Mouse (Mus musculus) testis, adult 2 months (tissue): ENCODE results near the gene Wdr18. TPM values are rescaled to one million over a fixed set of nuclear protein-coding genes. Genes with fewer than 3 reads are reported as not detected.

Experiments
- H3K27ac ChIP-seq: fragments of 200-500 bp; 2 replicates; pipeline ENCODE4 v1.5.1; 2012; ENCODE audit warnings: low read depth, low read length; ENCODE audit not compliant: control insufficient read depth, insufficient read depth
- H3K27me3 ChIP-seq: fragments of 200-500 bp; 2 replicates; pipeline ENCODE4 v1.6.1; 2012; ENCODE audit warnings: mild to moderate bottlenecking, low read length, moderate library complexity; ENCODE audit not compliant: control insufficient read depth, insufficient read depth
- H3K36me3 ChIP-seq: fragments of 200-500 bp; 2 replicates; pipeline ENCODE4 v1.6.1; 2012; ENCODE audit warnings: mild to moderate bottlenecking, low read length; ENCODE audit not compliant: control insufficient read depth, insufficient read depth
- H3K4me1 ChIP-seq: fragments of 200-500 bp; 2 replicates; pipeline ENCODE4 v1.6.1; 2012; ENCODE audit warnings: low read length; ENCODE audit not compliant: control insufficient read depth, insufficient read depth
- H3K4me3 ChIP-seq: fragments of 200-500 bp; 2 replicates; pipeline ENCODE4 v1.5.1; 2012; ENCODE audit warnings: low read depth, mild to moderate bottlenecking, low read length, moderate library complexity, mixed read lengths; ENCODE audit not compliant: control insufficient read depth
- CTCF ChIP-seq: fragments of 200-500 bp; IDR thresholded peaks from 2 replicates; pipeline ENCODE4 v1.5.1; 2012; ENCODE audit warnings: low read depth, mild to moderate bottlenecking, inconsistent platforms, low read length, moderate library complexity; ENCODE audit not compliant: control insufficient read depth, insufficient read depth, insufficient replicate concordance
- POLR2A ChIP-seq: fragments of 200-500 bp; IDR thresholded peaks from 2 replicates; pipeline ENCODE4 v1.6.1; 2012; ENCODE audit warnings: low read depth, mild to moderate bottlenecking, inconsistent platforms, low read length, moderate library complexity; ENCODE audit not compliant: control insufficient read depth
- polyA plus RNA-seq: library from polyadenylated mRNA; depleted of rRNA; stranded (reverse); fragments of >200 nt; gene quantifications from 2 replicates; pipeline ENCODE4 v1.2.3, GENCODE M21; 2012

Wdr18 gene
- polyA plus RNA-seq, 1 experiment = 36.5 TPM

GRCm38 (mm10) chr10:79916808-79917531, 43.0 kb upstream of the Wdr18 start, which contains the start of gene Kiss1r:
Kiss1r (plus strand) TSS chr10:79916971.
- H3K27me3 ChIP-seq = no peaks in the 10 kb centered on the region
- peaks cover 26% of the 10 kb centered on the region for H3K4me1 ChIP-seq
- TF ChIP-seq CTCF (no peak), POLR2A (peak; percentile 66)
- H3K36me3 ChIP-seq = no peaks in the 10 kb centered on the region
- H3K4me3 ChIP-seq = peak within 1 kb of the TSS; percentile 84
- H3K27ac ChIP-seq = no peak within 1 kb of the TSS; the same call in 1 of the 2 replicates

- H3K27ac ChIP-seq = no peak overlapping the region
- peaks cover 26% of the 10 kb centered on the region for H3K4me1 ChIP-seq
- no peaks in the 10 kb centered on the region for H3K36me3 ChIP-seq
- H3K4me3 ChIP-seq = no peak overlapping the region
- H3K27me3 ChIP-seq = no peaks in the 10 kb centered on the region
- no peak for TF ChIP-seq CTCF
- TF ChIP-seq POLR2A = no peak
These were observed 42.3 kb upstream of the Wdr18 start for GRCm38 (mm10) chr10:79917532-79918100.

GRCm38 (mm10) chr10:79918231-79919078, 41.5 kb upstream of the Wdr18 start:
- TF ChIP-seq CTCF = no peak
- Histone ChIP-seq H3K4me3 (no peak overlapping the region), H3K4me1 (peaks cover 26% of the 10 kb centered on the region), H3K27ac (no peak overlapping the region), H3K27me3 (no peaks in the 10 kb centered on the region), H3K36me3 (no peaks in the 10 kb centered on the region)

GRCm38 (mm10) chr10:79919251-79919849, 40.6 kb upstream of the Wdr18 start:
- no peak overlapping the region for H3K4me3 ChIP-seq
- no peak overlapping the region for H3K27ac ChIP-seq
- no peaks in the 10 kb centered on the region for H3K27me3 ChIP-seq
- peaks cover 26% of the 10 kb centered on the region for H3K4me1 ChIP-seq
- H3K36me3 ChIP-seq = no peaks in the 10 kb centered on the region
- TF ChIP-seq CTCF = no peak
- no peak for TF ChIP-seq POLR2A

- no peak for TF ChIP-seq POLR2A
- no peak for TF ChIP-seq CTCF
- peaks cover 30% of the 10 kb centered on the region for H3K4me1 ChIP-seq
- no peak overlapping the region for H3K27ac ChIP-seq
- H3K27me3 ChIP-seq = no peaks in the 10 kb centered on the region
- H3K36me3 ChIP-seq = no peaks in the 10 kb centered on the region
- H3K4me3 ChIP-seq = no peak overlapping the region
These were observed 39.7 kb upstream of the Wdr18 start for GRCm38 (mm10) chr10:79920056-79920890.

GRCm38 (mm10) chr10:79920958-79921535, 38.9 kb upstream of the Wdr18 start, which contains the start of gene R3hdm4:
R3hdm4 (minus strand) TSS chr10:79921208.
- no peak within 1 kb of the TSS for H3K27ac ChIP-seq
- H3K27me3 ChIP-seq = no peaks in the 10 kb centered on the region
- TF ChIP-seq POLR2A (no peak), CTCF (no peak)

More at GRCm38 (mm10) chr10:79920958-79921535, 38.9 kb upstream of the Wdr18 start, which contains the start of gene R3hdm4:
- no peaks in the 10 kb centered on the region for H3K36me3 ChIP-seq
- H3K4me3 ChIP-seq = no peak within 1 kb of the TSS; the same call in 1 of the 2 replicates
- peaks cover 30% of the 10 kb centered on the region for H3K4me1 ChIP-seq
